Mouse (Mus musculus): ENCODE measurements at regions not wholly inside any gene's neighbourhood (a gene's known extent, or its start where the extent isn't known, plus 50 kb on each side); places are given as distances from the start of the nearest gene placed in this dataset.

DNA sequence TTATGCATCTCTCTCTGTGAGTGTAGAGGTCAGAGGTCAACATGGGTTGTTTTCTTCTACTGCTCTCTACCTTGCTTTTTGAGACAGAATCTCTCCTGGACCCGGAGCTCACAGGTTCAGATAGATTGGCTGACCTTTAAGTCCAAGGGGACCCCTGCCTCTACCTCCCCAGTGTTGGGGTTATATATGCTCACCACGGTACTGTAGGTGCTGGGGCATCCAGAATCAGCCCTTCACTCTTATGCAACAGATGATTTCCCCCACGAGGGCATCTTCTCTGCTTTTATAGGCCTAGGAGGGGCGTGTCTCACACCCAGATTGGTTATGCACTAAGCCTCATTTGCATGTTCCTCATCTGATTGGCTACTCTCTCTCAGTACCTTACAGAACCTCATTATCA is 282.5 kb upstream of the Zfp64 start:
- no peak for DNase-seq (ENCODE audit: low read depth, low spot score)

DNA sequence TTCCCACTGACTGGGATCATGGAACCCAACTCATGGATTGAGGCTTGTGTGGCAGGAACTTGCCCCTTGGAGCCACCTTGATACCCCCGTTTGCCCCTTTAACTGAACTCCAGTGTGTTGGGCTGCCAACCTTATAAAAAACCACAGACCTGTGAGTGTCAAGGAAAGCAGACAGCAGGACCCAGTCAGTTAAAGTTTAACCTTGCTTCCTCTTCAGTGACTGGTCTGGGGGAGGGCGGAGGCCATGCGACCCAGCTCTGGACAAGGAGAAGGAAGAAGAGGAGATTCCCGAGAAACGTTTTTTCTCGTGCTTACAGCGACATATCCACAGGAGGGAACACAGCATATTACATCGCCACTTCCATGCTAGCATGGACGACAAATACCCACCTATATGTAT is 281.9 kb upstream of the Zfp64 start:
- DNase-seq (ENCODE audit: low read depth, low spot score): no peak

DNA sequence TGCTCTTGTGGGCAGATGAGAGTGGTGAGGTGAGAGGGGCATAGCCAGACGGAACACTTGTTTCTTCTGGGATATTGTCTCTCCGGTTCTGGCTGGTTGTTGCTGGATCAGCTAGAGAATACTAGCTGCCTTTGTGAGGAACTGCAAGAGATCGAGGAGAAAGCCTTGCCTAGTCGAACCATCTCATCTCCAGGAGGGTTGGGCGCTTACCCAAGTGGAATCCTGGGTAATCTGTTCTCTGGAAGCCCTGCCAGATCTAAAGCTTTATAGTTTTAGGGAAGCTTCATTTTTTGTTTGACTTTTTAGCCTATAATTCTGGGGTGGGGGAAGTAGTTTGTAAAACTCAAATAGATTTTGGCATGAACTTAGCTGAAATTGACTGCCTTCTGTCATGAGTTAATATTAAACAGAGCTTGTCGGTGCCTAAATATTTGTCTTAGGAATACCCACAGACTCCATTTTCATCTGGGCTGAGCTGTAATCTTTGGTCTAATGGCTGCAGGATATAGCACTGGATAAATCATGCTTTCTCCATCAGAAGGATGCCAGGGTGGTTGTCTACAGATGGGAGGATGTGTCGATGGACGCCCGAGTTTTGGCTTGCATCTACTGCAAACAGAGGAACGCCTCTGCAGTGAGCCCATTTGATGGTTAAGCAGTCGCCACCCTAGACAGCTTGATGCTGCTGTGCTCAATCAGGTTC is 279.1 kb upstream of the Zfp64 start:
- DNase-seq (ENCODE audit: low read depth, low spot score): no peak

DNA sequence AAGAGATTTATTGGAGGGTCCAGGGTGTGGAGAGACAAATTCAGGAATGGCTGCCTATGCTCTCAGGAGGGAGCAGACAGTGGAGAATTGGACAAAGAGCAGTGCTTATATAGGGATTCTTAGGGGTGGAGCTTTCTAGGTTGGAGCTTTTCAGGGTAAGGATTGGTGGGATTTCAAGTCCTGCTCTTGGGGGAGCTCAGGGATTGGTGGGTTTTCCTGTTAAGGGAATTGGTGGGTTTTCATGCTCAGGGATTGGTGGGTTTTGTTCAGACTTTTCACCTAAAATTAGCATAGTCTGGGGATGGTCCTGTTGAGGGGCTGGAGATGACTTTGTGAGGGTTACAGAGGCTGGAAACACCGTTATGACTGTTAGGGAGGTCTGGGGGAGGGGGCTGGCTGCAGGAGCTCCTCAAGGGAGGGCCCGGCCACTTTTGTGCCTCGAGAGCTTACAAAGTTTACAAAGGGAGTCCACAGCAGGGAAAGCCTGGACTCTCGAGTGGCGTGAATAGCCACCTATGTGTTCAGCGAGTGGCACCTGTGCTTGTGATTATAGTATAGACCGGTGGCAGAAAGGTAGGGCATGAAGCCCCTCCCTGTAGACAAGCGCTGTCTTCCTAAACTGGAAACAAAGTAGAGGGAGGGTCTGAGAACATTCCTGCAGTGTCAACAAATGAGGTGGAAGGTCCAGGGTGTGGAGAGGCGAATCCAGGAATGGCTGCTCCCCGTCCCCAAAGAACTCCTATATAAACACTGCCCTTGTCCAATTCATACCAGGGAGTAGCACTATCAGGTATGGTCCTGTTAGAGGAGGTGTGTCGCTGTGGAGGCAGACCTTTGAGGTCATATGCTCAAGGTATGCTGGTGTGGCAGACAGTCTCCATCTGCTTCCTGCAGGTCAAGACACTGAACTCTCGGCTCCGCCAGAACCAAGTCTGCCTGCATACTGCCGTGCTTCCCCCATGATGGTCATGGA is 278.1 kb upstream of the Zfp64 start:
- no peak for DNase-seq (ENCODE audit: low read depth, low spot score)

DNA sequence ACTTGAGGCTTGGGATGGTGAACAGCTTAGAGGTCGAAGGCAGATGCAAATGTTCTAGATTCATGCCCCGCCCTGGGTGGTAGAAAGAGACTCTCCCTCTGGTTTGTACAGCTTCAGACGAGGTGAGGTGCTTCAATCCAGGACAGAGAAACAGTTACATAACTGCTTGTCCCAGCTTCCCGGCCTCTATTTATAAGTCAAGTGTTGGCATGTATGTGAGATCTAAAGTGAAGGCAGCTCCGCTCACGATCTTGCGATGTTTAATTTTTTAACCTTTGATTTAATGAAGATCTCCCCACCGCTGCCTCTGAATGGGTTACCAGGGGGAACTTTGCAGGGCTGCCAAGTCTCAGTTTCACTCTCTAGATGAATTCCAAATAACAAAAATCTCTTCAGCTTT is 266.9 kb upstream of the Zfp64 start:
- DNase-seq (ENCODE audit: low read depth, low spot score): no peak

DNA sequence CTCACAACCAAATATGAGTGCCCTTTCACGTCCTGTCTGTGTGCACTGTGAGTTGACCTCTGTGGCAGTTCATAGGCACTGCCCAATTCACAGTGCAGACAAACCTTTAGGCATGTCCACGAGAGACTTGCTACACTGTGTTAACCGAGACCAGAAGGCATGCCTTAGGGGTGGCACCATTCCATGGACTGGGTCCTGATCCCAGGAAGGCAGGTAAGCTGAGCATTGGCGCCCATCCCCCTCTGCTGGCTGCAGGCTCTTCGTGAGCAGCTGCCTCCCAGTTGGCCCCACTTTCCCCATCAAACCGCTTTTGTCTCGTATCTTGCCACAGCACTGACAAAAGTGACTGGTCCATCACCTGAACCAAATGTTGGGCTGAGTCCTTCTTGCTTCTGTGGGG is 265.8 kb upstream of the Zfp64 start:
- no peak for DNase-seq (ENCODE audit: low read depth, low spot score)

DNA sequence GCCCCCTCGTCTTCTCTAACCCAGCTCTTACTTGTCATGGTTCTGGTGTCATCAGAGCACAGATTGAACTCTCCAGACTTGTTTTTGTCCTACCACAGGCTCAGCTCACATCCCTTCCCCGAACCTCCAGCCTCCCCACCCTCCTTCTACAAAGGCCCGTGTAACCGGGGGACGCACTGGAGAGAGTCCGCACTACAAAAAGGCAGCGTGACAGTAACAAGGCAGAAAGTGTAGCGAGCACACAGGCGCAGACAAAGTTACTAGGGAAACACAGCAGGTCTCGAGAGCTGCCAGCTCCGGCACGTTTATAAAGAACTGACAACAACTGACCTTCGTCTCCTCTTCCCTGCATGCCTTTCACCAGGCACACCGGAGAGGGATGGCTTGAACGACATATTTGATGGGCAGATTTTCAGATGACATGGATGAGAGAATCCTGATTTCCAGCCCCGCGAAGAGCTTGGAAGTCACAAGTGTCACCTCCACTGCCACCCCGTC is 260.2 kb upstream of the Zfp64 start:
- DNase-seq (ENCODE audit: low read depth, low spot score): no peak

DNA sequence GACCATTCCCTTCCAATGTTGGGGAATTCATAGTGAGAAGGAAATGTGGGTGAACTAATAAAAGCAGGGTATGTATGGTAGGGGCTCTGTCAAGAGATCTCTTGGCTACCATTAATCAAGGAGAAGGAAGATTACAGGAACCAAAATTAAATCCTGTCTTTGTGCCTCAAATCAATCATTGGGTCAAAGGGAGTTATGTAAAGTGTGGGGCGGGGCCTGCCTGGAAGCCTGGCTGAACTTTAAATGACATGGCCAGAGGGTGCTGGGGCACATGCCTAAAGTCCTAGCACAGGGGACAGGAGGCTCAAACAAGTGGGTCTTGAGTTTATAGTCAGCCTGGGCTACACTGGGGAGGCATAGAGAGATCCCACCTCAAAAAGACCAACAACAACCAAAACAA is 259.0 kb upstream of the Zfp64 start:
- no peak for DNase-seq (ENCODE audit: low read depth, low spot score)

DNA sequence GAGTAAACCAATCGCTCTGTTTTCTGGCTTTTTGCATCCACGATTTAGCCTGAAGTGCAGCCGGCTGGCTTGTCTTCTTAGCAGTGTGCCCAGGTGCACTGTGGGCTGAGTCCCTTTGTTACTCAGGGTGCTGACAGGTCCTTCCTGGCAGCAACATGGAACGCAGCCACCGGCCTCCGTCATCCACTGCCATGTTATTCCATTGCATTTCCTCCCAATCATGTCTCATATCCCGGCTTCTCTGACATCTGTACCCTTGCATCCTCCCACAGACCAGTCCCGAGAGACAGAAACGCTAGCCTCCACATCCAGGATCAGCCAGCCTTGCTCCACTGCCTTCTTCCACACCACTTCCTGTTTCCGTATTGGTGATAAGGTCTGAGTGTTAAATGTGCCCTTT is 257.9 kb upstream of the Zfp64 start:
- DNase-seq (ENCODE audit: low read depth, low spot score): no peak

DNA sequence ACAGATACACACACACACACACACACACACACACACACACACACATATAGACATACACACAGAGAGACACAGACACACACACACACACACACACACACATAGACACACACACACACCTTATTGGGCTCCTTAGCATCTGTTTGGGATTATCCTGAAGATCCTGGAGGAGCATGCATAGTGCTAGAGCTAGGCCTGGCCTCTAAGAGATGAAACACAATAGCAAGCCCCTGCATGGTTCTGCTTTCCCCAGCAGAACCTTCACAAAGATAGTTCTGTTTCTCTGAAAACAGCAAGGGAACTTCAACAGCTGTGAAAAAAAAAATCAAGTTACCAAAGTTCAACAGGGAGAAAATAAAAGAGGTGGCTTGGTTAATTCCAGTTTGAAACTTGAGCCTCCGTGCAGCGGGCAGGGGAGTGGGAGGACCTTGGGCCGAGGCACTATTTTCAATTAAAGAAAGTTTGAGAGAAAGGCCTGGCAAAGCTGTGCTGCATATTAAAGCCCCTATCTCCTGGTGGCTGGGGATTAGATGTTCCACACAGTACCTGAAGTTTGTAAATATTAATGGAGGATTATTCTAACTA is 257.4 kb upstream of the Zfp64 start:
- no peak for DNase-seq (ENCODE audit: low read depth, low spot score)

DNA sequence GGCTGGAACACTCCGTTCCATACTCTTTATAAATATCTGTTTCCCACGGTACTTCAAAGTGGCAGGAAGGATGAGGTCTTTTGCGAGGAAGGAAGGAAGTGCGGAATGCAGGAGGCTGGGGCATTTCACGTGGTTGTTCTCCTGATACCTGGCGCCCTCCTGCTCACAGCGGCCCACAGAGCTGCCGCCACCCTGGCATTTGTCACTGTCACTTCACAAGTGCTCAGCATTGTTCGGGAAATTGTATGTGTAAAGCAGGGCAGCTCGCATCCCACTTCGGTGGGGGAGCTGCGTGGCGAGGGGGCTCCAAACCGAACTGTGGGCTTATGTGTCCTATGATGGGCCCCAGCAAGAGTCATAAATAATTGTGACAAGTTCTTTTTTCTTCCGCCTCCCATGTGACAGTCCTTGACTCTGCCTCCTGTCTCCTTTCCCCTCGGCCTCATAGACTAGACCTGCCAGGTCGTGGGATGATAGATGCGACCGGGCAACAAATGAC is 248.9 kb upstream of the Zfp64 start:
- DNase-seq (ENCODE audit: low read depth, low spot score): no peak

DNA sequence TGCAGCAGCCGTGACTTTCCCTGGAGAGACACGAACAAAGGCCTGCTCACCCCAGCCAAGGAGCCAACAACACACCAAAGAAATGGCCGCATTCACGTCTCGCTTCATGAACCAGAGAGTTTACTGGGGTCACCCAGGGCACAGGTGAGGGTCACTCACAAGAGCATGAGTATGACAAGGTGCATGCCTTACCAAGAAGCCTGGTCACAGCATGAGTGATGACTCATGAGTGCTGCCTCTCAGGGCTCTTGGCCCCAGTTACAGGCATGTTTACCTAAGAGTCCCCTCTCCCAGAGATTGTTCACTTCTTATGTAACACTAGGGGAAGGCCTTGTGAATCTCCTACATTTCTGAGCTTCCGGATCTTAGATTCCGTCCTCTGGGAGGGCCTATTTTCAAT is 236.6 kb upstream of the Zfp64 start:
- no peak for DNase-seq (ENCODE audit: low read depth, low spot score)

DNA sequence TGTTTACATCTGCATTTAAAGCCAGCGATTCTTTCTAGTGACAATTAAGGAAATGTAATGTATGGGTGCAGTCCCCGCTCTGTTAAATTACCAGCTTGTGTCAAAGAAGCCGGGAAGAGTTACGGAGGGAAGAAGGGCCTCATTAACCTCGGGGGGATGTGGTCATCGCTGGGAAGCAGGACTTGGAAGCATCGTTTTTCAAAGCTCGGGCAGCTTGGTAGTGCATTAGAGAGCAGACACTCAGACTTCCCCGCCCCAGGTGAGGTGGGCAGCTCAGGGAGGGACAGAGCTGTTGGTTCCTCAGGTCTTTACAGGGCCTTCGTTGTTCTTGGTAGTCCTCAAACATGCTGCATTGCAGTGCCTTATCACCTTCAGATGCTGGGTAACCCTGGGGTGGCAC is 236.1 kb upstream of the Zfp64 start:
- no peak for DNase-seq (ENCODE audit: low read depth, low spot score)

DNA sequence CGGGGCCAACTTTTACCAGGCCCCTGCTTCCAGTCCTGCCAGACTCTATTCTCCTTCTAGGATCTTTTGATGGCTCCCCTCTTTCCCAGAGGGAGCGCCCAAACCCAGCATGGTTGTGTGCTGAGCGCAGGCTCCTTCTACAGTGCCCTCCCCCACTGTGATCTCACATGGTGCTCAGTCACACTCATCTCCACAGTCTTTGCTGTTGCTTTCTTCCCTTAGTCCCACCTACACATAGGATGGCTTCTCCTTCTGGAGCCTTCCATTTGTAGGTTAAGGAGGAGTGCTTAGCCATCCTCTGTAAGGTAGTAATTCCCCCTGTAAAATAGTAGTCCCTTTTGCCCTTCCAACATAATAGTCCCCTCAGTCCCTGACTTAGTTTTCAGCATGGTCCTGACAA is 222.2 kb upstream of the Zfp64 start:
- DNase-seq (ENCODE audit: low read depth, low spot score): no peak

DNA sequence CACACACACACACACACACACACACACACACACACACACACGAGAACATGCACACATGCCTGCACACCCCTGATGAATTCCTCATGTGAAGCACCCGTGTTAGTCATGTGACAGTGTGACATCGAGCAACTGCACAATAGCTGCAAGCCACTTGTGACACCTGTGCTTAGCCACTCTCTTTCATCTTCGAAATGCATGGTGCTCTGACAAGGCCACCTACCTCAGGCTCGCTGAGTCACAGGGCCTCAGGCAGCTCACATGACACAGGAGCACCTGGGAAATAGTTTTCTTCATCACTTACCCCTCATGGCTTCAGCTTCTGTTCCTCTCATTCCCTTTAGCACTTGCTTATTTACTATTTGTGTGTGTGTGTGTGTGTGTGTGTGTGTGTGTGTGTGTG is 213.4 kb upstream of the Zfp64 start:
- no peak for DNase-seq (ENCODE audit: low read depth, low spot score)

DNA sequence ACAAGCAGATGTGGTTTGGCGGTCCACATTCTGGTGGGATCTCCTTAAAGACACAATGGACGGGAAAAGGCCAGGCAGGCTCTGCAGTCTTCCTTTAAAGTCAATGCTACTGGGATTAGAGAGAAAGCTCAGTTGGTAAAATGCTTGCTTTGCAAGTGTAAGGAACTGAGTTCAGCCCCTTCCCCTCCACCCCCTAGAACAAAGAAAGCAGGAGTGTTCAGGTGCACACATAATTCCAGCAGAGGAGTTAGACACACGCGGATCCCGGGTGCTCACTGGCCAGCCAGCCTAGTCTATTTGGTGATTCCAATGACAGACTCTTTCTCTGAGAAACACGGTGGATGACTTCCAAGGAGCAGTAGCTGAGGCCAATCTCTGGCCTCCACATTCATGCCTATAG is 213.0 kb upstream of the Zfp64 start:
- no peak for DNase-seq (ENCODE audit: low read depth, low spot score)

DNA sequence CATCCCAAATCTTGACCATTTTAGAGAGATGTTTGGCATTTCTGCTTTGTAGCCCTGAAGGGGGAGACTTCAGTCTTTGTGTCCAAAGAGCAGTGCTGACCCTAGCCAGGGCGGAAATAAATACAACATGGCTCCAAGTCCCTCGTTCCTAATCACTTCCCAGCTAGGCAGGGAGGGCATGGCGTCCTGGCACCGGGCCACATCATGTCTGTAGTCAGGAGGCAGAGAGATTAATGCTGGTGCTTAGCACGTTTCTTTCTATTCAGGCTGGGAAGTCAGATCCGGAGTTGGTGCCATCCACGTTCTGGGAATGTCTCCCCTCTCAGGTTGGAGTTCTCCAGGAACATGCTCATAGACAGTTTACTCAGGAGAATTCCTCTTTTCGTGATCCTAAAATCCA is 206.3 kb upstream of the Zfp64 start:
- DNase-seq (ENCODE audit: low read depth, low spot score): no peak

DNA sequence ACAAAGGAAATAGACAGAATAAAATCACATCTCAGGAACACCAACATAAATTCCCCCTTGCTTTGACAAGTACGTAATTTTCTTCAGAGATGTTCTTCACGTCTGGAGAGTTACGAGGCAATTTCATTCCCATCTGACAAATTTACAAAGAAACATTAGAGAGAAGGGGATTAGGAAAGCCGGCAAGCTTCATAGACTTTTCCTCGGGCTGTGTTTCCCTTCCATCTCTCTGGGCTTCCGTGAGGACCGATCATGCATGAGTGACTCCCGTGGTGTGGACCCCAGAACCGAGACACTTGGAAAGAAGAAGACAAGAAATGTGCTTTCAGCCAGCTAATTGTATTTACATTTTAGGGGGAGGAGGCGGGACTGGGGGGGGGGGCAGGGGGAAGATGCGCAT is 203.4 kb upstream of the Zfp64 start:
- DNase-seq (ENCODE audit: low read depth, low spot score): no peak

DNA sequence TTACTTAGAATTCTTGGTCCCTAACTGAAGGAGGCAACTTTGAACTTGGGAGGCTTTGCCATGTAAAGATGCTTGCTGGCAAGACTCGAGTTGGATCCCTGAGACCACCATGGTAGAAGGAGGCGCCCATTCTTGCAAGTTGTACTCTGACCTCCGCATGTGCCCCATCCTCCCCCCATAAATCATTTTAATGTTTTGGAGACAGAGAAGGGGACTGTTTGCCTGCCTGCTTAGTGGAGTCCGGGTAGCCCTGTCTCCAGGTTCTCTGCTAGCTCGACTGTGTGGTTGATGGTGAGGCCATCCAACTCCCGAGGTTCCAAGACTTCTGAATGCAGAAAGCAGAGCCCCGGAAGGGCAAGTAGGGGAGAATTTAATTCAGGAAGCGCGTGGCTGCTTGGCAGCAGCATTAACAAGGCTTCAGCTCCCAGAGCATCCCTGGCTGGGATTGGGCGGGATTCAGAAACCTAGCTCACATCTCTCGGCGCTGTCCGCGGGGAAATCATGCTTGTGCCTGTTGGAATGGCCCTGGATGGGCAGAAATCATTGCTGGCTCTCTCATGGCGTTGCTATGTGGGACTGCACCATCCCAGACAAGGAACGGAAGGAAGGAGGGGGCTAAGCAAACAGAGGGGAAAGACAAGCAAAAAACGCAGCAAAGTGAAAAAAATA is 202.8 kb upstream of the Zfp64 start:
- DNase-seq (ENCODE audit: low read depth, low spot score): no peak

DNA sequence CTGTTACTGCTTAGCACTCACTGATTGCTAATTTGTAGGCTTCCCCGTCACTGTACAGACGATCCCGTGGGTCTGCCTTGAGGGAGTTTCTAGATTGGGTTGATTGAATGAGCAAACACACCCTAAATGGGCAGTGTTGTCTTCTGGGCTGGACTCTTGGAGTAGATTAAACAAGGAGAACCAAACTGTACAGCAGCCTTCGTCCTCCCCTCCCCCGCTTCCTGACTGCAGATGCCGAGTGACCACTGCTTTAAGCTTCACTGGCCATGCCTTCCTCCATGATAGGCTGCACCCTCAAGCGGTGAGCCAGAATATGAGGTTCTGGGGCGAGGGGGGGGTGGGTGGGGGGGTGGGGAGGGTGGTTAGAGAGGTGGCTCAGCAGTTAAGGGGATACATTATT is 201.5 kb upstream of the Zfp64 start:
- no peak for DNase-seq (ENCODE audit: low read depth, low spot score)

DNA sequence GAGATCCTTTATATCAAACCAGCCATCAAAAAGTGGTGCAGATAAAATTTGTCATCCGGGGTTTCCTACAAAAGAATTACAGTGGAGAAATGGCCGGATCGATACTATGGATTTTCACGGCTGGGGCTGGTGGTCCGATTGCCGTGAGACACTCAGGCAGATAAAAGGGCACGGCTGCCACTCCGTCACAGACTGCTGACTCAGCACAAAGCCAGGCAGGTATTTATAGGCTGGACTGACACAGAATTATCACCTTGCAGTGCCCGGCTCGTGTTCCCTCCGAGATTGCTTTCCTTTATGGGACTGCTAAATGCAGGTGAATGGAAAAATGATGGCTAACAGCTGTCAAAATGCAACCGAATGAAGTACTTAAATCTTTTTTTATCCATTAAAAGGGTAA is 199.5 kb upstream of the Zfp64 start:
- no peak for DNase-seq (ENCODE audit: low read depth, low spot score)

DNA sequence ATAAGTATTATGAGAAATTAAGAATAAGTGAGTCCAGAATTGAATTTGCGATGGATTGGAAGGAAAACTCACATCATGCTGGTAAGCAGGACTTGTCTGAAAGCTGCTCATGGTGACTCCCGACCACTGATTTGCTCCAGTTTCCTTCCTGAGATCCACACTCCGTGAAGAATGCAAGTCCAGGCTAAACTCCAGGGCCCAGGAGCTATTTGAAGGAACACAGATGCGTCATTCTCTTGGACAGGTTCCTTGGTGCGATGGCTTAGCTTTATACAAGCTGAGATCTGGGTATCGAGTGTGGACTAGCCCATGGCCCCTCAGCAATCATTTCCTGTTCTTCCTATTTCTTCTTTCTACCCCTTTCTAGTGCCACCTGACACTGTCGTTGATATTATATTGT is 192.3 kb upstream of the Zfp64 start:
- no peak for DNase-seq (ENCODE audit: low read depth, low spot score)

All from retina, adult 2 months (tissue).